Mouse (Mus musculus) olfactory bulb, adult 2 months (tissue): ENCODE data around the gene Rbm38.

ENCODE experiments used
- CTCF ChIP-seq: fragments of 200-500 bp; IDR thresholded peaks from 2 replicates; pipeline ENCODE4 v1.5.1; 2012; ENCODE audit warnings: low read depth, mild to moderate bottlenecking, low read length, moderate library complexity; ENCODE audit not compliant: insufficient read depth
- POLR2A ChIP-seq: fragments of 200-500 bp; IDR thresholded peaks from 2 replicates; pipeline ENCODE4 v1.6.1; 2012; ENCODE audit warnings: mild to moderate bottlenecking, low read depth, low read length, moderate library complexity; ENCODE audit not compliant: insufficient read depth

DNA sequence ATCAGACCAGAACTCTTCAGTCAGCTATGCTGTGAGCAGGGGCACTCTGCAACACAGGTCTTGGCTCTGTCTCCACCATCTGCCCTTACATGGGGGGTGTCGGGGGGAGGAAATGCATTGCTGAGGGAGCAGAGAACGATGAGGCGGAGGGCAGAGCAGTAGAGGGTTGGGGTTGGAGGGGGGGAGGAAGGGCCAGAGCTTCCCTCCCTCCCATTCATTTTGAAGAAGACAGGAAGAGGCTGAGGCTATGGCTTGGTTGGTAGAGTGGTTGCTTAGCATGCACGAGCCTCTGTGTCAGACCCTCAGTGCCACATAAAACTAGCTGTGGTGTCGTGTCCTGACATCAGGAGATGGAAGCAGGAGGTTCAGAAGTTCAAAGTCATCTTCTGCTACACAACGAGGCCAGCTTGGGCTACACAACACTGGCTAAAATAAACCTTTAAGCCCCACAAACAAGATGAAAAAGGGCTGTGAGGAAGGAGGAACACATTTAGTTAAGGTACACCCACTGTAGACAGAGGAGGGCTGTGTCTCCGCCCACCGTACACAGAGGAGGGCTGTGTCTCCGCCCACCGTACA lies 36.1 kb downstream of the Rbm38 start:
- no peak for TF ChIP-seq POLR2A
- no peak for TF ChIP-seq CTCF
